Mouse (Mus musculus) v-Abl transformed pro-B cells (cell line): ENCODE measurements around the gene Plce1.

Experiments
- in situ Hi-C, 2 experiments: fragments of 400-800 bp; cut with MboI; formaldehyde crosslinking; loops; one replicate each; pipeline ENCODE4 v1.15.1; 2025; ENCODE audit not compliant: unreplicated experiment in 2 of 2

The Plce1 gene

DNA sequence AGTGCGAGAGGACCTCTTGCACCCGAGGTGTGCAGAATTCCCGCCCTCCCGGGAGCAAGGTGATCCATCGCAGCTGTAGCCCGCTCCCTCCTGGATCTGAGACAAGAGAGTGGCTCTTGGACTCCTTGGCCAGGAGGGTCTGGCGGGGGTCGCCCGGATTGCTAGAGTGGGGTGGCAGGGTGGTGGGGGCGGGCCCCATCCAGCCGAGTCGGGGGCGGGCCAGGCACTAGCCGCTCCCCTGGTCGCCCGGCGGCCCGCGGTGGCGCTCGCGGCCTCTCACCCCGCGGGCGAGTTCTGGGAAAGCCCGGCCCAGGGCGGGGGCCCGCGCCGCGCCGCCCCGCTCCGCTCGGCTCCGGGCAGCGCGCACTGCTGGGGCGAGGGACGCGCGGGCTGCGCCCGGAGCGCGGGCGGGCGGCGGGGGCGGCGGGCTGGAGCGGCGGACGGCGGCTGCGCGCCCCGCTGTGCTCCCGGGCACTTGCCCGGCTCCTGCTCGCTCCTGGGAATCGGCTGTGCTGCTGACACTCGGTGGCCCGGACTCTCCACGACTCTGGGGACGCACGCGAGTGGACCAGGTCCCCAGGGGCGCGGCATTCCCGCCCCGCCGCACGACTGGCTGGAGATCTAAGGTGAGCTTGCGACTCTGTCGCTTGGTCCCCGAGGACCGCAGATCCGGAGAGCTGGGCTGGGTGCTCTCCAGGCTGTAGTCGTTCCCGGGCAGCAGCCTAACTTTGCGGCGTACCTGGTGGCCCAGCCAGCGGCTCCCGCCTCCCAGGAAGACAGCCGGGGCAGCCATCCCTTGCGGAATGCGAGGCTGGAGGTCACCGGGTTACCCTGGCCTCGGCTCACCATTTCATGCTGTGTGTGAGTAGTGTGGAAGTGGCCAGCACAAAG, at the start of gene Plce1:
TSS of gene Plce1 (plus strand) at position 379 of the 891 bp plus-strand sequence.
- in situ Hi-C loops = no loop called here

DNA sequence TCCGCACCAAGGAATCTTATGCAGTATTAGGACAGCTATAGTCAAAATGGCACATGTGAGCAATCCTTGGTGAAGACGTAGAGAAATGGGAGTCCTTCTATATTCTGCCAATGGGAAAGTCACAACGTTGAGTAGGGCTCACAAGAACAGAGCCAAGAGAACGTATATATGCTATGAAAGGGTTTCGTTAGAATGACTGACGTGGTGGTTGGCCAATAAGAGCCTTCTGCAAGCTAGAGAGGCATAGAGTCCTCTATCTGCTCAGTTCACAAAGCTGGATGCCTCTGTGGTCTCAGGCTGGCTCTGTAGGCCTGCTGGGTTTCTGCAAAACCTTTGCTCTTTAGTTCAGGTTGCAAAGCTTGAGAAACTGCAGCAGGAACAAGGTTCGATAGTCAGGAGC, 49.6 kb upstream of the Plce1 start:
- in situ Hi-C loops = loop anchor here (5.0 to 25.0 kb wide), 3 partner anchors 174 to 367 kb away; no protein-coding TSS in a partner anchor

DNA sequence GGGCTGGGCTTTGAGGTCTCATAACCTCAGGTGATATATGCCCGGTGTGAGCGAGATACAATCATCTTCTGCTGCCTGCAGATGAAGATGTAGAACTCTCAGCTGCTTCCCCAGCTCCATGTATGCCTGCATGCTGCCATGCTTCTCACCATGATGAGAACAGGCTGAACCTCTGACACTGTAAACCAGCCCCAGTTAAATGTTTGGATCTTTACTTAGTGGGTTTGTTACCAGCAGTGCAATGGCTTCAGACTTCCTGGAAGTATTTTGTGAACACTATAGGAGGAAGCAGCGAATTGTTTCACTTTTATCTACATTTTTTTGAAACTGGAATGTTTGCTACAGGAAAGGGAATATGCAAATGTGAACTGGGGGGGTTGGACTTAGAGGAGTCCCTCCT, 48.9 kb upstream of the Plce1 start:
- in situ Hi-C loops = loop anchor here (5.0 to 25.0 kb wide), 3 partner anchors 175 to 367 kb away; no protein-coding TSS in a partner anchor

DNA sequence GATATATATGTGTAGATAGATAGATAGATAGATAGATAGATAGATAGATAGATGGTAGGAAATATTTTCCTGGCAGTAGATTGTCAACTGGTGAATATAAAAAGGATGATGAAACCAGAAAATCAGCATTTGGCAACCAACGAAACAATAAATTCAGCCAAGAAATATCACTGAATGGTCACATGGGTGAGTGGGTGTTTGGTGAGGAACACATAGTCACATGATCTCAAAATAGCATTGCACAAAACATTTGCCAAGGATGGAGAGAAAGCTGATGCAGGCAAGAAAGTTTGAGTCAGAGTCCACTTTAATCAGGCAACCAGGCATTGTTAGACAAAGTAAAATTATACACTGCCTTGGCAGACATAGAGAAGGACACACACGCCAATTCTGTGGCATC, 47.5 kb upstream of the Plce1 start:
- in situ Hi-C loops = loop anchor here (5.0 to 25.0 kb wide), 3 partner anchors 176 to 369 kb away; no protein-coding TSS in a partner anchor

DNA sequence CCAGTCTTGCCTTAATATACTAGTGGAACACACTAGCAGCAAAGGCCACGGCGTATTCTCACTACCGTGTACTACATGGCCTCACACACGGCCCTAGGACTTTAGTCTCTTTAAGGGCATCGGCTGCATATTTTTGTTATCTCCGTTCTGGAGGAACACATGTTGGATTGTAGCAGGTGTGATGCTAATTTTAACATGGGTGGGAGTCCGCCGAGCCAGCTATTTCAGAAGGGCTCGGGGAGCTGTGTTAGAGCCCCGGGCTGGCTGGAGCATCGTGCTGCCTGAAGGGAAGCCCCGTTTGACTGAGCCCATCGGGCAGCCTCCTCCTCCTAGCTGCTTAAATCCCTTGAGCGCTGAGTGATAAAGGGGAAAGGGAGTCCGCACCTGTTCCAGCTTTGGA, 45.7 kb upstream of the Plce1 start:
- in situ Hi-C loops = loop anchor here (10.0 to 25.0 kb wide), 2 partner anchors 327 to 370 kb away; no protein-coding TSS in a partner anchor

DNA sequence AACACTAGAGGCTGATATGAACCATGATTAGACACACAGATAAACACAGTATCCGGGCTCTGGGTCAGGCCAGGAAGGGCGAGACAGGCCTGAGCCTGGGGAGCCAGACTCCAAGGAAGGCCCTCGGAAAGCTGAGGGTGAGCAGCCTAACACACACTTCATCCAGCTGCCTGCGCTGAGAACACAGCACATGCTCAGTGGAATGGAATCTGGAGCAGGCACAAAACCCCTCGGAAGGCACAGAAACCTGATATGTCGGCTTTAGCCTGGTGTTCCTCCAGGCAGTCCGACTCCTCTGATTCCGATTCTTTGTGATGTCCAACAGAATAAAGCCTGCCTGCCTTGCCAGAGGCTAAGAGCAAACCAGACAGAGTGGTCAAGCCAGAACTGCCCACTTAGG, 39.0 kb upstream of the Plce1 start:
- in situ Hi-C loops = loop anchor here in 1 of 2 experiments (25.0 kb wide), 1 partner anchor 320 kb away; no protein-coding TSS in a partner anchor

DNA sequence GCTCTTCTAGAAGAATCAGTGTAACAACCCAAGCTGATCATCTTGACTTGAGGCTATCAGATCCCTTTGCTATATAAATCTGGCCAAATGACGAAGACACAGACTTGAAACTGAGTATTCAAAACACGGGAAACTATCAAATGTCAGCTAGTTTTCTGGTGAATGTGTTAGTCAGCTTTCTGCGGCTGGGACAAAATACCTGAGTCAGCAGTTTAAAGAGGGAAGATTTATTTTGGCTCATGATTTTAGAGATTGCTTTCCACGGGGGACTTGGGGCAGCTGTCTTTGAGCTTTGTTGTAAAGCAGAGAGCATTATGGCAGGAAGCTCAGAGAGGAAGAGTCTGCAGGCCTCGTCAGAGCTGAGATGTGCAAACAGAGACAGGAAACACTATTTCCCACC, 35.2 kb upstream of the Plce1 start:
- in situ Hi-C loops = loop anchor here in 1 of 2 experiments (25.0 kb wide), 1 partner anchor 317 kb away; no protein-coding TSS in a partner anchor

DNA sequence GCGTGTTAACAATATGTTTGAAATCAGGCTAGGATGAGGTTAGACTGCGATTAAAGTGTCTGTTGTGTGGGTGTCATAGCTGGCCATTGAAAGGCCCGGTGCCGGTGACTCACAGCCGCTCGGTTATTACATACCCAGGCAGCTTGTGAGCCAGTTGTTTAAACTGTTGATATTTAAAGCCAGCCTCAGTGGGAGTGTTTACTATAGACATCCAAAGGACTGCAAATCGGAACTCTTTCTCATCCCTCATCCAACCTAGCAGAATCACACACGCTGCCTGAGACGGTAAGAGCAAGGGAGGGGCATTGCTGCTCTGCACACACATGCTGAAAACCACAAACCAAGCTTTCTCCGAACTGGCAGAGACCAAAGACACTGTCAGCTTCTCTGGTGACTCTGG, 25.7 kb upstream of the Plce1 start:
- in situ Hi-C loops = no loop called here

DNA sequence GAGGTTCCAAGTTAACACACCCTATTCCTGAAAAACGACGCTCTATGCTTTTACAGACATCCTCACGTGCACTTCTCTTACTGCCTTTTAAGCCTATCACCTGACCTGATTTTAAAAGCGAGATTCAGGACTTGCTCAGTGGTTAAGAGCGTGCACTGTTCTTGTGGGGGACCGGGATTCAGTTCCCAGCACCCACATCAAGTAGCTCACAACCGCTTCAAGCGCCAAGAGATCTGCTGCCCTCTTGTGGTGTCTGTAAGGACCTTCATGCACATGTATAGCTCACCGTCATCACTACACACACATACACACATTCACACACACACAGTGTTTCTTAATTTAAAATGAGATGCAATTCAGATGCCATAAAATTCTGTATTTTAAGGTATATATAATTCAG, 21.9 kb upstream of the Plce1 start:
- in situ Hi-C loops = no loop called here

DNA sequence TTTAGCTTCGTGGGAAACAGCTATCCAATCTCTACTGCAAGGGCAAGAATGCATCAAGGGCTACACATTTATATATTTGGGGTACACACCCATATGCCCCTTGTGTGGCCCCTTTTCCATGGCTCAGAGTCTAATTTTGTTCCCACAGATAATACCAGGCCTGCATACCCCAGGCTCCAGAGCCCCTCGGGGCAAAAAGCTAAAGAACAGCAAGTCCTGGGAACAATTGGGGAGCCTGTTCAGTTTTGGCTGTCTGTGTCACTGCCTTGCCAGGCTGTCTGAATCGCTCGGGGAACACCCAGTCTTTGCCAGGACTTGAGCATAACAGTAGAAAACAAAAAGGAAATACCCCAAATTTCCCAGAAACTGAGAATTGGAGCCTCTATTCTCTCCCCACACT, 20.2 kb upstream of the Plce1 start:
- in situ Hi-C loops = no loop called here

DNA sequence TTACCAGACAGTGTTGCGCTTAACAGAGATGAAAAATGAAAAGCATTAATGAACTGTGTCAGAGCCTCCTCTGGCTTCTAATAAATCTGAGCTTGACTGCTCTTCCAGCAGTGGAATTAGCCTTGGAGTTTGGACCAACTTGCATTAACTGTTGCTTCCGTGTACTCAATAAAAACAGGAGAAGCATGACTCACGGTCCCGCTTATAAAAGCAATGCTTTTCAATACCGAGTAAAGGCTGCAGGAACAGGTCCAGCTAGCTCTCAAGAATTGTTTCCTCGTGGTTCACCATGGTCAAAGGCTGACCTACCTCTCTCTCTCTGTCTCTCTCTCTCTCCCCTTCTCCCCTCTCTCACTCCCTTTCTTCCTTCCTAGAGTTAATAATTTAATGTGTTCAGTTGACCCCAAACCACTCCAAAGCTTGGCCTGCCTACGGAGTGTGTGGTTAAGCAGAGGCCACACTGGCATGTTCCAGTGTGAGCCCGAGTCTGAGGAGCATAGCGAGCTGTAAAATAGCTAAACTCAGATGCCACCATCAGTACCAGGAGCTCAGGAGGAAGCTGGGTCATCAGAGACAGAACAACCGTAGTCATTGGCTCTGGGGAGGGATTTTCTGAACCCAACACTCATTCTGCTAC, 10.5 kb upstream of the Plce1 start:
- in situ Hi-C loops = no loop called here

DNA sequence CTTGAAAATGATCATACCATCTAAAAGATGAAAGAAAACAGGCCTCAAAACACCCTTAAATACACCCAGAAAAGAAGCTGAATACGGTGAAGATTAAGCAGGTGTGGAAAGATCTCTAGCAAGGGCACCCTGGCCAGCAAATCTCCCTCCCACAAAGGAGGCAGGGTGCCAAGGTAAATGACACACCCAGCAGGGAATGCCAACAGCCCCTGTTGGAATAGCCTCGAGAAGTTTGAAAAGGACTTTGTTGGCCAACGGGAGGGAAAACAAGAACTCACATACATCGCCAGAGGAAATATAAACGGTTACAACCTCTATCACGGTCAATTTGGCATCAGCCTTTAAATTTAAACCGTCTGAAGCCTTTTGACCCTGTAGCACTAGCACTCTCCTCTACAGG, 5.5 kb upstream of the Plce1 start:
- in situ Hi-C loops = no loop called here

DNA sequence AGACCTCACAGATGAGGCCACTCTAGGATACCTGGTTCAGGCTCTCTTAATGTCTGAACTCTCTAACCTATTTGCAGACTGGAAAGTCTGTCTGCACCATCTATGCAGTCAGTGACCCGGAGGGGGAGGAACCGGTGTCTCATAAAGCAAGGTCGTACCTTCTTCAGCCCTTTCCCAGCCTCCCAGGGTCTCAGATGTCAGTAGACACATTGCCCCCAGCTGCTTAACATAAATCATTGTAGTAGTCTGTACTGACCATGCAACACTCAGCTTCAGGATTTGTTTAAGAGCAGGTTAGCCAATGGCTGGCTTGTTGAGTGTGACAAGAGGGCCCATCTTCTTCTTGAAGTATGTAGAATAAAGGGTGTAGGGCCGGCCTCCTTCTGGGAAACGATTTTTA, 2.6 kb upstream of the Plce1 start:
- in situ Hi-C loops = no loop called here

DNA sequence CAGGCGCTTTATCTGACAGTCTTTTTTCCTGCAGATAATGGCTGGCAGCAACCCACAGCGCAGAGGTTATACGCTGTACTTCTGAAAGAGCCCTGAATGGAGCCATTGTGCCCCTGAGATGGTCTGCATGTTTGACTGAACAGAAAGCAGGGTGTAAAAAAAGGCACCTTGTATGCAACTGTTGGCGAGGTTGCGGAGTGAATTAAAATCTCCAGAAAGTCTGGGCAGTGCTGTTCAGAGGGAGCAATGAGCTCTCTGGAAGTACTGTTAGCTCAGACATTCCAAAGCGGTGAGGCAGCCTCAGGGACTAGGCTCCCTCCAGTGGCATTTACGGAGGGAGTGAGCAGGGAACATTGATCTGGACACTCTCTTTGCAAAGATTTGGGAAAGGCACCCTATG, 2.0 kb upstream of the Plce1 start:
- in situ Hi-C loops = no loop called here

DNA sequence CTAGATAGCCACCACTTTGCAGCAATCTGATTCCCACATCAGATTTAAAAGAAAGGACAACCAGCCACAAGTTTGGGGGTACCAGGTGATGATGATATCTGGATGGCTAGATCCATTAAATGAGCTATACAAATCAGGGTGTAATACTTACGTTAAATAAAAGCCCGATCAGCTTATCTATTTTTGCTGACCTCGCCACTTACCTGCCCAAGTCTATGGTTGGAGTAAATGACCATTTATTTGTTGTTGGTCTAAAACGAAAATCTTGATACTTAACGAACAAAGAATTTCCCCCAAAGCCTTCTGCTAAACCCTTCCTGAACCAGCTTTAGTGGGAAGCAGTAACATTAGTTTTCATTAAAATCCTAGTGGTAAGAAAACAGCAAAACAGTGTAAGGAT, 1.4 kb upstream of the Plce1 start:
- in situ Hi-C loops = no loop called here

DNA sequence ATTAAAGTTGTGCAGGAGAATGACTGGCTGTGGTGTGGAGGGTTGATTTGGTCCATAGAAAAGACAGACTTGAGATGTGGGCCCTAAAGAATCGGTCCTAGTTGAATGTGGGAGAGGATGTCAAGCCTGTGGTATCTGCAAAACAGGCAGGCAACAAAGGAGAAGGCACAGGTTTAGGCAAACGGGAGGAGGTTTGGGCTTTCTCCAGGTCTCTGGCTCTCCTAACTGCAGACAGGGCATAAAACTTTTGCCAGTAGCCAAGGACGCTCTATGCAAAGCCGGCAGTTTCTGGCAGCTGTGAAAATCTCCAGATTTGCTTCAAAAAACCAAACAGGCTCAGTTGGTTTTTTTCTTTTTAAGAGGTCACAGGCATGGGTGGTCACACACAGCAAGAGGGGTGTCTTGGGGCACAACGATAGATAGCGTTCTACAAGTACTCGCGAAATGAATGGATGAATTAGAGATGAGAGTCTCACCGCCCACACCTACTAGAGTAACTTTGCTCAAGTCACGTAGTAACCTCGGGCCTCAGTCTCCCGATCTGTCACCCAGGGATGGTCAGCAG, 671 bp upstream of the Plce1 start:
- in situ Hi-C loops = no loop called here

DNA sequence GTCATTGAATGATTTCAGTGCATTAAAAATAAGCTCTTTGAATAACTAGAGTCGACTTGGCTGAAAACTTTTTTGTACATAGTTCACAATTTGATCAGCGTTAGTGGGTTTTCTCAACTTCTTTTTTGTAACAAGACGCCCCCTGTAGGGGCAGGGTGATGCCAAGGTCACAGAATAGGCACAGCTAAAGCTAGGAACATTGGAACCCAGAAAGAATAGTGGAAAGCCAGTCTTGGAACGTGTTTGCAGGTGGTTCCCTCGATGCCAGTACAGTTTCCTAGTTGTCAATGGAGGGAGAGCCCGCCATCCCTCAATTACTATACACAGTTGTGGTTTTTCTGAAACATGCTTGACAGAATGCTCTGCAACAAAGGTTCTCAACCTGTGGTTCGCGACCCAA, 997 bp downstream of the Plce1 start:
- in situ Hi-C loops = no loop called here

DNA sequence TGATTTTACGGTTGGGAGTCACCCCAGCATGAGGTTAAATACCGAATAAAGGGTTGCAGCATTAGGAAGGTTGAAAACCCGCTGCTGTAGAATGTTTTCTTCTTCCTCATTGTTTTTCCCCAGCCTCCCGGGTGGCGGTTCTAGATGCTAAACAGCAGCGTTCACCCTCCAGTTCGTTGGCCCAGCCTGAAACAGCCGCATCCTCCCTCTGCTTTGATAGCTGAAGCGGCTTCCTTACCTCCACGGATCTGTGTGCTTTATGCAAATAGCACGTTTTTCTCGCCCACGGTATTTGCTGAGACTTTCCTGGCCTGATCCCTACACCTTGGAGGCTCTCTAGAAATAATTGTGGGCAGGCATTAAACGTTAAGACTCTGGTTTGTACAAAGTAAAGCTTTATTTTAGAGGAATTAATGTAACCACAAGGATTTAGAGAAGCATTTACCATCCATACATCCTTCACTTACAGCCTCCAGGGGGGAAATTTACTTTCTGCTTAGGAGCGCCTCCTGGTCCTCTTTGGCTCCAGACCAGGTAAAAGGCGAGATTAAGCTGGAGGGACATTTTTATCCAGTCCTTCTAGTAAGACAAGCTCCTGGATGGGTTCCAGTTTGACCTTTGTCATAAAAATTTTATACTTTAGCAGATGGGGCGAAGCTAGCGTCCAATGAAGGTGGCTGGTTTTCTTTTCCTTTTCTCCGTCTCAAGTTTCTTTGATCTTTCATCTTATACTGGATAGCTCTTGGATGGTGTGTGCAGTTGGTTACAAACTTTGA, 1.7 kb downstream of the Plce1 start:
- in situ Hi-C loops = no loop called here

DNA sequence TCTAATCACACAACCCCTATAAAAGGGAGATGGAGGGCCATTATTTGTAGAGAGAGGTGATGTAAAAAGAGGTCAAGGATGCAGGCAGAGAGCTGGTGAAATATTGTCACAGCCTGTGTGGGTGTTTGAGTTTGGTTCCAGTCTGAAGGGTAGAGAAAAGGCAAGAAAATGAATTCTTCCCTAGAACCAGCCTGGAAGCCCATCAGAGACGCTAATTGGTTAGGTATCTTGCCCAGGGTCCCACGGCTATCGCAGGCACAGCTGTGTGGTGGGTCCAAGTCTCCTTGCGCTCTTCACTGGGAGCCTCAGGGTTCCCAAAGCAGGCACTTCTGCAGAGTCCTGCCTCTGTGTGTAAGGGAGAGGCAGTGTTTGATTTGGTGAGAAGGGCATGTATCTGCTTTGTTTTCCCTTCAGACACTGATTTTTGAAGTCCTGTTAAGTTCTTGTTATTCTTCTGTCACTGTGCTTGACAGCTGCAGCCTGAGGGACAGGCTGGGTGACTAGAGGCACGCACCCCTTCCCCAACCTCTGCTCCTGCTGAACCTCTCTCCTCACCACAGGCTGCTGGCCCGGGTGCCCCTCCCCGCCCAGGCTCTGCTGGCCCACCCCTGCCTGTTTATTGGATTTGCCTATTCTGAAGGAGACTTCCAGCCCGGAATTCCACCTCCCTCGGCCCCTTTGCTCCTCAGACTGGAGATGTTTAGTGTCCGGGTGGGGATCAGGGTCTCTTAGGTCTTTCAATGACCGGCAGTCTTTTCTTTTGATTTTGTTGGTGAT, 5.1 kb downstream of the Plce1 start:
- in situ Hi-C loops = no loop called here

DNA sequence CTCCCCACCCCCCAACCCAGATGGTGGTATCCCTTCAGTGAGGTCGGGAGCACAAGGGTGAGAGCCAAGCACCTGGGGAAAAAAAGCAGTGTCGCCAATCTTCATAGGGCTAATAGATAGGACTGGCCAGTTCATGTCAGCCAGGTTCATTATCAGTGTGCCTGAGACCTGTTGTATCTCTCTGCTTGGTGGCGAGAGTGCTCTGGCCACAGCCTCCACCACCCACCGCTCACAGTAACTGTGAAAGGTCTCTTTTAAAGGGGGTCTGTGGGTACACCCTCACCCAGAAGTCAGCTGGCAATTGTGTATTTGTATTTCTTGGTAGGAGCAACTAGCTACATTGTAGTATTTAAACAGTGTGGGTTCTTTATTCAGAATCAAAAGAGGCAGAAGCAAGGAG, 6.6 kb downstream of the Plce1 start:
- in situ Hi-C loops = no loop called here
